Mouse (Mus musculus) ES-E14 (cell line): ENCODE measurements at regions not wholly inside any gene's neighbourhood (a gene's known extent, or its start where the extent isn't known, plus 50 kb on each side); places are given as distances from the start of the nearest gene placed in this dataset.

ENCODE experiments used
- DNase-seq: peaks from one replicate; pipeline ENCODE4 v3.0.0-alpha.2; 2013; ENCODE audit warnings: low read depth, low spot score
- H3K27ac ChIP-seq: 2 replicates; pipeline ENCODE4 v1.5.1; 2012; ENCODE audit warnings: low read depth, mild to moderate bottlenecking, low read length, moderate library complexity, mixed read lengths; ENCODE audit not compliant: poor library complexity, insufficient read depth, severe bottlenecking
- H3K36me3 ChIP-seq: 2 replicates; pipeline ENCODE4 v1.6.1; 2012; ENCODE audit warnings: mild to moderate bottlenecking, low read length, moderate library complexity, mixed read lengths; ENCODE audit not compliant: control insufficient read depth, poor library complexity, insufficient read depth, severe bottlenecking
- H3K4me1 ChIP-seq, 2 experiments: fragments of 150-350 bp in 1 of 2; sonication (generic) in 1 of 2; 2 replicates each; pipeline ENCODE4 v1.6.1; 2012; ENCODE audit warnings: low read length in 2 of 2, mild to moderate bottlenecking in 1 of 2, mixed read lengths in 1 of 2; ENCODE audit not compliant: control insufficient read depth in 2 of 2, insufficient read depth in 2 of 2, poor library complexity in 1 of 2
- H3K4me3 ChIP-seq, 2 experiments: fragments of 150-350 bp in 1 of 2; sonication (generic) in 1 of 2; 2 replicates each; pipeline ENCODE4 v1.5.1; 2012; ENCODE audit warnings: low read length in 2 of 2, low read depth in 1 of 2, mild to moderate bottlenecking in 1 of 2, mixed read lengths in 1 of 2; ENCODE audit not compliant: insufficient read depth in 1 of 2, poor library complexity in 1 of 2, severe bottlenecking in 1 of 2
- H3K9ac ChIP-seq: 2 replicates; pipeline ENCODE4 v1.6.1; 2012; ENCODE audit warnings: low read depth, mild to moderate bottlenecking, low read length, mixed read lengths; ENCODE audit not compliant: poor library complexity, insufficient read depth, severe bottlenecking
- H3K9me3 ChIP-seq: fragments of 150-350 bp; sonication (generic); 2 replicates; pipeline ENCODE4 v1.6.1; 2012; ENCODE audit warnings: low read depth, mild to moderate bottlenecking, low read length; ENCODE audit not compliant: control insufficient read depth, insufficient read depth
- CHD2 ChIP-seq: IDR thresholded peaks from 2 replicates; pipeline ENCODE4 v1.6.1; 2014; ENCODE audit warnings: mild to moderate bottlenecking, low read depth, low read length, inconsistent platforms
- HCFC1 ChIP-seq: IDR thresholded peaks from 2 replicates; pipeline ENCODE4 v1.6.1; 2012; ENCODE audit warnings: low read length, inconsistent platforms, borderline replicate concordance; ENCODE audit not compliant: insufficient read depth
- MAFK ChIP-seq: IDR thresholded peaks from 2 replicates; pipeline ENCODE4 v1.6.1; 2014; ENCODE audit warnings: mild to moderate bottlenecking, low read depth, low read length, inconsistent platforms; ENCODE audit not compliant: insufficient read depth
- ZC3H11A ChIP-seq: IDR thresholded peaks from 2 replicates; pipeline ENCODE4 v1.6.1; 2012; ENCODE audit warnings: low read depth, mild to moderate bottlenecking, inconsistent platforms, low read length, borderline replicate concordance
- ZNF384 ChIP-seq: IDR thresholded peaks from 2 replicates; pipeline ENCODE4 v1.6.1; 2012; ENCODE audit warnings: low read depth, low read length, inconsistent platforms
- in situ Hi-C, 2 experiments: fragments of 600-800 bp; cut with MboI; formaldehyde crosslinking; loops; one replicate each; pipeline ENCODE4 v1.15.1; 2025; ENCODE audit warnings: low sequenced_read_pairs in 2 of 2, inconsistent platforms in 1 of 2; ENCODE audit not compliant: unreplicated experiment in 2 of 2

- DNase-seq: no peak
- Histone ChIP-seq H3K9ac (no peak overlapping the region), H3K27ac (no peak overlapping the region), H3K36me3 (no peaks in the 10 kb centered on the region), H3K9me3 (no peaks in the 10 kb centered on the region), H3K4me3 (no peak overlapping the region), H3K4me1 (peaks cover 0 to 5% of the 10 kb centered on the region in 2 experiments; a peak in 2 of 4 replicates)
- TF ChIP-seq ZC3H11A (no peak), MAFK (no peak), CHD2 (no peak), HCFC1 (no peak), ZNF384 (no peak)
- in situ Hi-C loops: no loop called here
These were observed 393.8 kb upstream of the Hnrnpa3 start for GRCm38 (mm10) chr2:75265218-75265617.

- Histone ChIP-seq H3K4me3 (no peak overlapping the region), H3K4me1 (peaks cover 0 to 5% of the 10 kb centered on the region in 2 experiments; a peak in 2 of 4 replicates), H3K27ac (no peak overlapping the region)
These were observed 393.0 kb upstream of the Hnrnpa3 start for GRCm38 (mm10) chr2:75265739-75266699.

GRCm38 (mm10) chr2:75267949-75268348, 391.1 kb upstream of the Hnrnpa3 start:
- Histone ChIP-seq H3K4me1 (peaks cover 0 to 5% of the 10 kb centered on the region in 2 experiments; a peak in 2 of 4 replicates), H3K27ac (no peak overlapping the region), H3K9ac (no peak overlapping the region), H3K9me3 (no peaks in the 10 kb centered on the region), H3K4me3 (no peak overlapping the region), H3K36me3 (no peaks in the 10 kb centered on the region)
- in situ Hi-C loops: no loop called here
- TF ChIP-seq ZC3H11A (no peak), MAFK (no peak), CHD2 (no peak), ZNF384 (no peak), HCFC1 (no peak)
- DNase-seq: no peak

More at GRCm38 (mm10) chr2:75265739-75266699, 393.0 kb upstream of the Hnrnpa3 start:
- TF ChIP-seq ZC3H11A (no peak), ZNF384 (peak; percentile 91)
- no peaks in the 10 kb centered on the region for H3K9me3 ChIP-seq
- H3K9ac ChIP-seq: no peak overlapping the region
- in situ Hi-C loops: no loop called here
- no peak for DNase-seq
- H3K36me3 ChIP-seq: no peaks in the 10 kb centered on the region

GRCm38 (mm10) chr2:75269446-75269845, 389.6 kb upstream of the Hnrnpa3 start:
- Histone ChIP-seq H3K4me1 (peaks cover 0 to 5% of the 10 kb centered on the region in 2 experiments; a peak in 2 of 4 replicates), H3K27ac (no peak overlapping the region), H3K9ac (no peak overlapping the region), H3K36me3 (no peaks in the 10 kb centered on the region), H3K4me3 (no peak overlapping the region), H3K9me3 (no peaks in the 10 kb centered on the region)
- DNase-seq: peak; percentile 62
- TF ChIP-seq HCFC1 (no peak), CHD2 (no peak)
- in situ Hi-C loops: no loop called here

- Histone ChIP-seq H3K36me3 (no peaks in the 10 kb centered on the region), H3K4me3 (no peak overlapping the region), H3K9me3 (no peaks in the 10 kb centered on the region), H3K4me1 (peaks cover 0 to 5% of the 10 kb centered on the region in 2 experiments; a peak in 2 of 4 replicates), H3K27ac (no peak overlapping the region), H3K9ac (no peak overlapping the region)
- no peak for DNase-seq
- no peak for TF ChIP-seq CHD2
- no peak for TF ChIP-seq MAFK
- TF ChIP-seq HCFC1: no peak
- TF ChIP-seq ZNF384: no peak
- TF ChIP-seq ZC3H11A: no peak
- in situ Hi-C loops: no loop called here
These were observed 388.9 kb upstream of the Hnrnpa3 start for GRCm38 (mm10) chr2:75270115-75270514.
